Comparison of ENCODE assay signal across 8 mouse cellular contexts in the genomic region with DNA sequence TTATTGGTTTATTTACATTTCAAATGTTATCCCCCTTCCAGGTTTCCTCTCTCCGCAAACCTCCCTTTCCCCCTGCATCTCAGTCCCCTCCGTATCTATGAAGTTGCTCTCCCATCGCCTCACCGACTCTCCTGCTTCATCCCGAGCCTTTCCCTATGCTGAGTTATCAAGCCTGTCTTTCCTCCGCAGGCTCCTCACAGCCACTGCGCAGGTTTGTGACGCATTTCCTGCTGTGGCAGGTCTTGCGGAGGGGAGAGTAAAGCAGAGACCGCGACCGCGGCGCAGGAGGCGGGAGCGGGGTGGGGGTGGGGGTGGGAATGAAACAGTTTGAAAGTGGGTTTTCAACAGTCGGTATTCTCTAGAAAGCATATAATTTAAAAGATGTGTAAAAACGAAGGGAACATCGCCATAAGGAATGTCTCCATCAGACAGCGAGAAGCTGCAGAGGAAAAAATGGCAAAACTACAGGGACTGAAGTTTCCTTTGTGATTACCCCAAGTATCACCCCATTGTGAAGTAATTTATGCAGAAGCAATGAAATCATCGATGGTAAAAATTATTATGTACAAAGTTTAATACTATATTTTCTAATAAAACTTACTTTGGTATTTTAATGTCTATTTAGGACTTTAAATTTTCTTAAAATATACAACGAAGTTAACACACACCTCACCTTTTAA.
A peak's percentile ranks its signal among the peaks of the same experiment; 100 is the strongest.
DNase-seq lines count a peak whose midpoint lies in the region; ATAC-seq and TF ChIP-seq lines count a peak whose summit lies in the region.
"Not testable (repeated sequence)": the region's sequence is repeated elsewhere in the genome, so short reads cannot be mapped to it uniquely, and the experiment has no call there.

No protein-coding gene starts in this region.

- not testable (repeated sequence) for H3K4me1 ChIP-seq in forebrain, postnatal 0 days (ENCODE audit: insufficient read depth); hindbrain, embryonic 11.5 days (replicated peaks; ENCODE audit: control insufficient read depth, insufficient read depth, low read length); lung, adult 2 months (ENCODE audit: control insufficient read depth, insufficient read depth, low read length); neural tube, embryonic 13.5 days (replicated peaks)

- H3K27ac ChIP-seq in forebrain, postnatal 0 days (ENCODE audit: low read depth, low read length) = 0 out of 2 replicates have a peak overlapping the region, but pooled peaks have one; percentile 29
- H3K27ac ChIP-seq in hindbrain, embryonic 11.5 days (ENCODE audit: low read depth, low read length) = not testable (repeated sequence)
- 0 out of 2 replicates have a peak overlapping the region, but pooled peaks have one; percentile 33 for H3K27ac ChIP-seq in neural tube, embryonic 13.5 days (replicated peaks)

- peak overlapping the region; percentile 36 for H3K4me3 ChIP-seq in forebrain, postnatal 0 days (ENCODE audit: low read depth, low read length)
- peak overlapping the region; percentile 25 for H3K4me3 ChIP-seq in hindbrain, embryonic 11.5 days (ENCODE audit: low read depth, low read length)
- peak overlapping the region; percentile 61 for H3K4me3 ChIP-seq in lung, adult 2 months (replicated peaks; ENCODE audit: extremely low read depth, low read depth, low read length)
- peak overlapping the region; percentile 42 for H3K4me3 ChIP-seq in neural tube, embryonic 13.5 days

- H3K9me3 ChIP-seq in forebrain, postnatal 0 days (ENCODE audit: low read length); hindbrain, embryonic 11.5 days (ENCODE audit: control insufficient read depth, low read length); neural tube, embryonic 13.5 days: not testable (repeated sequence)

- ATAC-seq in forebrain, postnatal 0 days = peak; percentile 100
- peak; percentile 98 for ATAC-seq in hindbrain, embryonic 11.5 days (ENCODE audit: low FRiP score)
- peak; percentile 100 for ATAC-seq in neural tube, embryonic 13.5 days (ENCODE audit: low read depth)

- not testable (repeated sequence) for TF ChIP-seq CTCF in forebrain, postnatal 0 days (IDR thresholded peaks at IDR 0.05; ENCODE audit: low read depth); lung, adult 2 months (IDR thresholded peaks at IDR 0.05; ENCODE audit: insufficient read depth, low read length)

- not testable (repeated sequence) for H3K36me3 ChIP-seq in forebrain, postnatal 0 days (ENCODE audit: insufficient read depth); hindbrain, embryonic 11.5 days (ENCODE audit: control insufficient read depth, insufficient read depth, low read length); neural tube, embryonic 13.5 days

- WGBS in forebrain, postnatal 0 days = 21% methylated on average over 22 of the region's 22 CpGs
- WGBS in hindbrain, embryonic 11.5 days = 16% methylated on average over 22 of the region's 22 CpGs
- 11% methylated on average over 22 of the region's 22 CpGs for WGBS in lung, adult 2 months
- WGBS in neural tube, embryonic 13.5 days = 16% methylated on average over 22 of the region's 22 CpGs

- 0 out of 2 replicates have a peak, but pooled peaks have one; percentile 17 for TF ChIP-seq POLR2A in lung, adult 2 months (IDR thresholded peaks at IDR 0.05; ENCODE audit: borderline replicate concordance, extremely low read depth, low read depth, low read length)

- H3K9ac ChIP-seq in forebrain, postnatal 0 days = 0 out of 2 replicates have a peak overlapping the region, but pooled peaks have one; percentile 25
- 0 out of 2 replicates have a peak overlapping the region, but pooled peaks have one; percentile 23 for H3K9ac ChIP-seq in hindbrain, embryonic 11.5 days (ENCODE audit: low read depth, low read length)
- H3K9ac ChIP-seq in neural tube, embryonic 13.5 days = peak overlapping the region; percentile 50; the same call in 1 of the 2 replicates

- H3K4me2 ChIP-seq in forebrain, postnatal 0 days (ENCODE audit: low read depth) = peak overlapping the region; percentile 31
- not testable (repeated sequence) for H3K4me2 ChIP-seq in hindbrain, embryonic 11.5 days (replicated peaks; ENCODE audit: low read depth, low read length)
- H3K4me2 ChIP-seq in neural tube, embryonic 13.5 days = peak overlapping the region; percentile 46

- peak; percentile 5 for DNase-seq in adrenal gland, adult 8-10 months
- peak; percentile 8 to 42 for DNase-seq in cerebellum, postnatal 36 days
- peak; percentile 79 for DNase-seq in forebrain, postnatal 0 days
- DNase-seq in hindbrain, embryonic 11.5 days (ENCODE audit: low spot score) = peak; percentile 66
- DNase-seq in kidney, postnatal 4 days = peak; percentile 50 to 58
- DNase-seq in lung, adult 2 months = not testable (repeated sequence)
- DNase-seq in thymus, postnatal 0 days (ENCODE audit: low spot score) = peak; percentile 38

- not testable (repeated sequence) for H3K27me3 ChIP-seq in forebrain, postnatal 0 days (ENCODE audit: insufficient read depth, low read length); hindbrain, embryonic 11.5 days (ENCODE audit: control insufficient read depth, insufficient read depth, low read length); neural tube, embryonic 13.5 days
